Mouse (Mus musculus): Measurements from ENCODE around the gene Gatd1. TPM values are rescaled to one million over a fixed set of nuclear protein-coding genes. Genes with fewer than 3 reads are reported as not detected.
A peak's percentile ranks its signal among the peaks of the same experiment; 100 is the strongest.

The Gatd1 gene
- total and polyA plus RNA-seq, 3 experiments: 15.4 to 23.9 (median 22.6) TPM

DNA sequence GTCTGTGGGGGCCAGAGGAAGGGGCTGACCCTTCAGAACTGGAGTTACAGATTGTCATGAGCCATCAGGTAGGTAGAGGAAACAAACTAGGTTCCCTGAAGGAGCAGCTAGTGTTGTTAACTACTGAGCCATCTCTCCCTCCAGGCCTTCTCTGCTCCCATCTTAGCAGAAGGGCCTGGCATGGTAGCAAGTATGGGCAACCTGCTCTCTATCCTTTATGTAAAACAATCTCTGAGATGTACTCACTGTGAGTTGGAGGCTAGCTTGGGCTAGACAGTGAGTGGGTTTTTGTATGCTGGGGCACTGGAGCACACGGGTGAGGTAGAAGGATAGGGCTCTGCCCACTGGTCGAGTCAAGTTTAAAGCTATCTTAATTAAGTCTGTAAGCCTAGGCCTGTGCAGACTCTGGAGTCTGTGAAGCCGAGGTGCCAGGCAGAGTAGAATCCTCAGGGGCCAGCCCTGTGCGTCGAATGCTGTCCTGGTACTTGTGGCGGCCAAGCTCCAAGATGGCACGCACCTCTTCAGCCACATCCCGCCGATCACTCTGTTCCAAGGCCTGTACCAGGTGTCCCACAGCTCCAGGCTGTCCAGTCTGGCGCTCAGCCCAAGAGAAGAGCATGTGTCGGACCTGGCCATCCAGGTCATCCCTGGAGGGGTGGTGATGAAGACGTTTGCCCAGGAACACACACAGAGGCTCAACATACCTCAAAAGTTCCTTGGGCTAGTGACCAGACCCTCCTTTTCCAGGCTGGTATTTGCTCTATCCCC lies 24.4 kb upstream of the Gatd1 start:
- TF ChIP-seq TAL1 (conservative IDR thresholded peaks at IDR 0.05; ENCODE audit: low read depth, low read length) (no peak), CTCF (IDR thresholded peaks at IDR 0.05; ENCODE audit: low read depth, low read length) (no peak), POLR2AphosphoS5 (IDR thresholded peaks at IDR 0.05; ENCODE audit: insufficient replicate concordance, low read depth, low read length) (no peak), GATA2 (IDR thresholded peaks at IDR 0.05; ENCODE audit: borderline replicate concordance, low read depth, low read length) (no peak), GATA1 (IDR thresholded peaks at IDR 0.05; ENCODE audit: borderline replicate concordance, low read length) (no peak)
- peaks cover 79% of the 10 kb centered on the region for H3K36me3 ChIP-seq (replicated peaks)

DNA sequence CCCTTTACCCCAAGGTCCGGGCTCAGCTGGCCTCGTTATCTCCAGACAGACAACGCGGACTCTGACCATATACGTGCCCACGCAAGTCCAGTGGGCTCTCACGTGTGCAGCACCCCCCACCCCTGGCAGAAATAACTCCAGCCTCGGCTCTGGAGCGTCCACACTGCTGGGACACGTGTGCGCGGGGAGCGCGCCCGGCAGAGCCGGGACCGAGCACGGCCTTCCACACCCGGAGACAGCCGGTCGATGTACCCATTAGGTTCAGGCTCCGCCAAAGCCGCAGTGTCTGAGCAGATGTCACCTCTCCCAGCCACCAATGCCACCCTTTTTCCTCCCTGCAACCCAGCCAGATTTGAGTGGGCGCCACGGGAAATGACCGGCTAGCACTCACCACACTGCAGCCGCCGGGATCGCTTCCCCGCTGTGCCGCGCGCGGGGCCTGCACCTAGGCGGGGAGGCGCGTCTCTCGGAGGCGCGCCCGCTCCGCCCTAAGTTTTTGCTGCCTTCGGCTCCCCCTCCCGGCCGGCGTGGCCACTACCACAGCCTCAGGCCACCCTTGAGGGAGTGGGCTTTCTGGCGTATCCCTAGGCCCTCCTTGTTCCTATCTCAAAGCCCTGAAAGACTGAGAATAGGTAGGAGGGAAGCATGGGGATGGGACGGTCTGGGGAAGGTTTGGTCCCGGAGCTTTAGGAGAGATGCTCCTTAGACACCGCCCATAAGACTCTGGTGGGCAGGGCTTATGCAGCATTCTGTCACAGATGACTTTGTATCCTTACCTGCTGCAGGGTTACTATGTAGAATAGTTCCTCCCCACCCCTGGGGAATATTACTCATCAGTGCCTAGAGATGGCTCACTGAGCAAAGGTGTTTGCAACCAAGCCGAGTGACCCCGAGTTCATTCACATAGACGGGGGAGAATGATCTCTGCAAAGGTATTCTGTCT lies 23.5 kb upstream of the Gatd1 start, which contains the start of gene Slc25a22:
Slc25a22 (minus strand) TSS at position 715 of the 943 bp plus-strand sequence.
- Histone ChIP-seq H3K4me1 (ENCODE audit: insufficient read depth, low read depth, low read length) (peaks cover 92% of the 10 kb centered on the region), H3K27me3 (ENCODE audit: insufficient read depth, low read length) (no peaks in the 10 kb centered on the region; the same call in 1 of the 2 replicates), H3K9me3 (replicated peaks) (no peaks in the 10 kb centered on the region), H3K4me3 (ENCODE audit: low read depth, low read length) (peak within 1 kb of the TSS; percentile 79), H3K36me3 (replicated peaks) (peaks cover 82% of the 10 kb centered on the region)
- TF ChIP-seq TAL1 (conservative IDR thresholded peaks at IDR 0.05; ENCODE audit: low read depth, low read length) (no peak), GATA1 (IDR thresholded peaks at IDR 0.05; ENCODE audit: borderline replicate concordance, low read length) (no peak), POLR2AphosphoS5 (IDR thresholded peaks at IDR 0.05; ENCODE audit: insufficient replicate concordance, low read depth, low read length) (0 out of 2 replicates have a peak, but pooled peaks have one; percentile 72), CTCF (IDR thresholded peaks at IDR 0.05; ENCODE audit: low read depth, low read length) (peak; percentile 28; the same call in 1 of the 2 replicates), GATA2 (IDR thresholded peaks at IDR 0.05; ENCODE audit: borderline replicate concordance, low read depth, low read length) (no peak)
- ATAC-seq (ENCODE audit: extremely low read depth, insufficient number of reproducible peaks, low FRiP score, poor library complexity, severe bottlenecking) (peak; percentile 41; the same call in 1 of the 2 replicates), DNase-seq (ENCODE audit: low spot score) (peak; percentile 82)

More for the DNA sequence above, 24.4 kb upstream of the Gatd1 start:
- ATAC-seq (ENCODE audit: extremely low read depth, insufficient number of reproducible peaks, low FRiP score, poor library complexity, severe bottlenecking): no peak
- no peaks in the 10 kb centered on the region; the same call in 1 of the 2 replicates for H3K27me3 ChIP-seq (ENCODE audit: insufficient read depth, low read length)
- DNase-seq (ENCODE audit: low spot score): no peak
- H3K4me1 ChIP-seq (ENCODE audit: insufficient read depth, low read depth, low read length): peaks cover 92% of the 10 kb centered on the region
- H3K4me3 ChIP-seq (ENCODE audit: low read depth, low read length): no peak overlapping the region
- H3K9me3 ChIP-seq (replicated peaks): no peaks in the 10 kb centered on the region

- DNase-seq (ENCODE audit: low spot score): no peak
- Histone ChIP-seq H3K4me3 (ENCODE audit: low read depth, low read length) (peak overlapping the region; percentile 79), H3K36me3 (replicated peaks) (peaks cover 82% of the 10 kb centered on the region), H3K9me3 (replicated peaks) (no peaks in the 10 kb centered on the region), H3K27me3 (ENCODE audit: insufficient read depth, low read length) (no peaks in the 10 kb centered on the region; the same call in 1 of the 2 replicates), H3K4me1 (ENCODE audit: insufficient read depth, low read depth, low read length) (peaks cover 92% of the 10 kb centered on the region)
- TF ChIP-seq GATA2 (IDR thresholded peaks at IDR 0.05; ENCODE audit: borderline replicate concordance, low read depth, low read length) (no peak), CTCF (IDR thresholded peaks at IDR 0.05; ENCODE audit: low read depth, low read length) (no peak), GATA1 (IDR thresholded peaks at IDR 0.05; ENCODE audit: borderline replicate concordance, low read length) (no peak), TAL1 (conservative IDR thresholded peaks at IDR 0.05; ENCODE audit: low read depth, low read length) (no peak), POLR2AphosphoS5 (IDR thresholded peaks at IDR 0.05; ENCODE audit: insufficient replicate concordance, low read depth, low read length) (no peak)
- no peak for ATAC-seq (ENCODE audit: extremely low read depth, insufficient number of reproducible peaks, low FRiP score, poor library complexity, severe bottlenecking)
Observed at GRCm38 (mm10) chr7:141436523-141436892, 22.6 kb upstream of the Gatd1 start.

DNA sequence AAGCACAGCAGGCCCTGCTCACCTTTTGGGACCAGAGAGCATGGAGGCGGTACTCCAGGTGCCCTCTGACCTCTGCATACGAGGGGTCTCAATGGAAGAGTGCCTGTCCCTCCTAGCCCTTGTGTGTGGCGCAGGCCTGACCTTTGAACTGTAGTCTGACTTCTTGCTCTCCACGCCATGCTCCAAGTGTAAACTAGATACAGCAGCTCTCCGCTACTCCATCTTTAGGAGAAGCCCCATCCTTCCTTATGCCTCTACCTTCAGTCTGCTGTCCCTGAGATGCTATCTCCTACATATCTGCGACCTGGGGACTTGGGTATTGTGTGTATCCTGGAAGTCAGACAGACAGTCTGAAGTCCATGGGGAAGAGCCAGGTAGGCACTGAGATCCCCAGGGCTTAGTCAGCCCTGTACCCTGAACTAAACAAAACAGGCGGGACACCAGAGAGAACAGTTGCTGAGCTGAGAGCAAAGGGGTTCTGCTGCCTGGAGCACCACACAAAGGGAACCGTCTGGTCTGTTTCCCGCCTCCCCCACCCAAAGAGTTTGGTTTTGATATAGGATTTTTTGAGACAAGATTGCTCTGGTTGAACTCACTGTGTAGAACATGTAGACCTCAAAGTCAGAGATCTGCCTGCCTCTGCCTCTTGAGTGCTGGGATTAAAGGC lies 22.1 kb upstream of the Gatd1 start:
- peaks cover 89% of the 10 kb centered on the region for H3K4me1 ChIP-seq (ENCODE audit: insufficient read depth, low read depth, low read length)
- TF ChIP-seq POLR2AphosphoS5 (IDR thresholded peaks at IDR 0.05; ENCODE audit: insufficient replicate concordance, low read depth, low read length) (no peak), GATA1 (IDR thresholded peaks at IDR 0.05; ENCODE audit: borderline replicate concordance, low read length) (no peak), GATA2 (IDR thresholded peaks at IDR 0.05; ENCODE audit: borderline replicate concordance, low read depth, low read length) (no peak), TAL1 (conservative IDR thresholded peaks at IDR 0.05; ENCODE audit: low read depth, low read length) (no peak), CTCF (IDR thresholded peaks at IDR 0.05; ENCODE audit: low read depth, low read length) (no peak)
- no peaks in the 10 kb centered on the region; the same call in 1 of the 2 replicates for H3K27me3 ChIP-seq (ENCODE audit: insufficient read depth, low read length)
- H3K4me3 ChIP-seq (ENCODE audit: low read depth, low read length): peak overlapping the region; percentile 70; the same call in 1 of the 2 replicates
- no peaks in the 10 kb centered on the region for H3K9me3 ChIP-seq (replicated peaks)
- ATAC-seq (ENCODE audit: extremely low read depth, insufficient number of reproducible peaks, low FRiP score, poor library complexity, severe bottlenecking) (no peak), DNase-seq (ENCODE audit: low spot score) (no peak)
- peaks cover 82% of the 10 kb centered on the region for H3K36me3 ChIP-seq (replicated peaks)

- TF ChIP-seq POLR2AphosphoS5 (IDR thresholded peaks at IDR 0.05; ENCODE audit: insufficient replicate concordance, low read depth, low read length) (no peak), GATA2 (IDR thresholded peaks at IDR 0.05; ENCODE audit: borderline replicate concordance, low read depth, low read length) (no peak), GATA1 (IDR thresholded peaks at IDR 0.05; ENCODE audit: borderline replicate concordance, low read length) (no peak), TAL1 (conservative IDR thresholded peaks at IDR 0.05; ENCODE audit: low read depth, low read length) (no peak), CTCF (IDR thresholded peaks at IDR 0.05; ENCODE audit: low read depth, low read length) (no peak)
- DNase-seq (ENCODE audit: low spot score): peak; percentile 78
- H3K36me3 ChIP-seq (replicated peaks): peaks cover 82% of the 10 kb centered on the region
- H3K9me3 ChIP-seq (replicated peaks): no peaks in the 10 kb centered on the region
- peak; percentile 71 for ATAC-seq (ENCODE audit: extremely low read depth, insufficient number of reproducible peaks, low FRiP score, poor library complexity, severe bottlenecking)
- peak overlapping the region; percentile 70 for H3K4me3 ChIP-seq (ENCODE audit: low read depth, low read length)
- H3K4me1 ChIP-seq (ENCODE audit: insufficient read depth, low read depth, low read length): peaks cover 83% of the 10 kb centered on the region
- no peaks in the 10 kb centered on the region; the same call in 1 of the 2 replicates for H3K27me3 ChIP-seq (ENCODE audit: insufficient read depth, low read length)
Observed at GRCm38 (mm10) chr7:141435129-141435855, 21.4 kb upstream of the Gatd1 start.
